Mouse (Mus musculus) testis, adult 2 months (tissue): ENCODE results near the gene Tle6. TPM values are rescaled to one million over a fixed set of nuclear protein-coding genes. Genes with fewer than 3 reads are reported as not detected.
"Not testable (repeated sequence)": the region's sequence is repeated elsewhere in the genome, so short reads cannot be mapped to it uniquely, and the experiment has no call there.

Experiments
- H3K27ac ChIP-seq: fragments of 200-500 bp; 2 replicates; pipeline ENCODE4 v1.5.1; 2012; ENCODE audit warnings: low read depth, low read length; ENCODE audit not compliant: control insufficient read depth, insufficient read depth
- H3K27me3 ChIP-seq: fragments of 200-500 bp; 2 replicates; pipeline ENCODE4 v1.6.1; 2012; ENCODE audit warnings: mild to moderate bottlenecking, low read length, moderate library complexity; ENCODE audit not compliant: control insufficient read depth, insufficient read depth
- H3K36me3 ChIP-seq: fragments of 200-500 bp; 2 replicates; pipeline ENCODE4 v1.6.1; 2012; ENCODE audit warnings: mild to moderate bottlenecking, low read length; ENCODE audit not compliant: control insufficient read depth, insufficient read depth
- H3K4me1 ChIP-seq: fragments of 200-500 bp; 2 replicates; pipeline ENCODE4 v1.6.1; 2012; ENCODE audit warnings: low read length; ENCODE audit not compliant: control insufficient read depth, insufficient read depth
- H3K4me3 ChIP-seq: fragments of 200-500 bp; 2 replicates; pipeline ENCODE4 v1.5.1; 2012; ENCODE audit warnings: low read depth, mild to moderate bottlenecking, low read length, moderate library complexity, mixed read lengths; ENCODE audit not compliant: control insufficient read depth
- CTCF ChIP-seq: fragments of 200-500 bp; IDR thresholded peaks from 2 replicates; pipeline ENCODE4 v1.5.1; 2012; ENCODE audit warnings: low read depth, mild to moderate bottlenecking, inconsistent platforms, low read length, moderate library complexity; ENCODE audit not compliant: control insufficient read depth, insufficient read depth, insufficient replicate concordance
- POLR2A ChIP-seq: fragments of 200-500 bp; IDR thresholded peaks from 2 replicates; pipeline ENCODE4 v1.6.1; 2012; ENCODE audit warnings: low read depth, mild to moderate bottlenecking, inconsistent platforms, low read length, moderate library complexity; ENCODE audit not compliant: control insufficient read depth
- polyA plus RNA-seq: library from polyadenylated mRNA; depleted of rRNA; stranded (reverse); fragments of >200 nt; gene quantifications from 2 replicates; pipeline ENCODE4 v1.2.3, GENCODE M21; 2012; rRNA removed

The Tle6 gene
- 16.5 and 16.9 TPM in 2 replicates for polyA plus RNA-seq

- Histone ChIP-seq H3K4me1 (peaks cover 21% of the 10 kb centered on the region), H3K4me3 (peak within 1 kb of the TSS; percentile 70), H3K27me3 (no peaks in the 10 kb centered on the region), H3K27ac (peak within 1 kb of the TSS; percentile 73), H3K36me3 (no peaks in the 10 kb centered on the region)
- TF ChIP-seq CTCF = no peak
- TF ChIP-seq POLR2A = 0 out of 2 replicates have a peak, but pooled peaks have one; percentile 30
Measured at GRCm38 (mm10) chr10:81600738-81601203, at the start of gene Tle6. TSS of gene Tle6 (minus strand) at chr10:81601073.

GRCm38 (mm10) chr10:81648803-81649775 lies 48.2 kb upstream of the Tle6 start, which contains the start of gene Gm10778:
TSS of gene Gm10778 (plus strand) at chr10:81649059.
- not testable (repeated sequence) for H3K36me3 ChIP-seq, H3K27me3 ChIP-seq, H3K4me1 ChIP-seq
- peak; percentile 38; the same call in 1 of the 2 replicates for TF ChIP-seq POLR2A
- Histone ChIP-seq H3K4me3 (peak within 1 kb of the TSS; percentile 84), H3K27ac (0 out of 2 replicates have a peak within 1 kb of the TSS, but pooled peaks have one; percentile 56)

GRCm38 (mm10) chr10:81646015-81646555 lies 45.2 kb upstream of the Tle6 start:
- Histone ChIP-seq H3K4me3 (no peak overlapping the region), H3K4me1 (peaks cover 24% of the 10 kb centered on the region), H3K27me3 (no peaks in the 10 kb centered on the region), H3K27ac (no peak overlapping the region), H3K36me3 (no peaks in the 10 kb centered on the region)
- TF ChIP-seq POLR2A (no peak), CTCF (no peak)

GRCm38 (mm10) chr10:81645391-81645790 lies 44.5 kb upstream of the Tle6 start:
- H3K4me1 ChIP-seq = peaks cover 24% of the 10 kb centered on the region
- H3K4me3 ChIP-seq = no peak overlapping the region
- H3K27ac ChIP-seq = no peak overlapping the region
- H3K36me3 ChIP-seq = no peaks in the 10 kb centered on the region
- TF ChIP-seq POLR2A (no peak), CTCF (no peak)
- H3K27me3 ChIP-seq = no peaks in the 10 kb centered on the region

- Histone ChIP-seq H3K4me1 (peaks cover 24% of the 10 kb centered on the region), H3K27me3 (no peaks in the 10 kb centered on the region), H3K36me3 (no peaks in the 10 kb centered on the region), H3K27ac (no peak overlapping the region), H3K4me3 (no peak overlapping the region)
- TF ChIP-seq CTCF (no peak), POLR2A (no peak)
Measured at GRCm38 (mm10) chr10:81644716-81645115, 43.8 kb upstream of the Tle6 start.

- Histone ChIP-seq H3K27me3 (no peaks in the 10 kb centered on the region), H3K36me3 (no peaks in the 10 kb centered on the region), H3K27ac (no peak overlapping the region), H3K4me1 (peaks cover 24% of the 10 kb centered on the region), H3K4me3 (no peak overlapping the region)
- TF ChIP-seq POLR2A (no peak), CTCF (no peak)
Measured at GRCm38 (mm10) chr10:81644162-81644561, 43.3 kb upstream of the Tle6 start.

GRCm38 (mm10) chr10:81643449-81644055 lies 42.7 kb upstream of the Tle6 start:
- peak overlapping the region; percentile 88 for H3K27ac ChIP-seq
- H3K27me3 ChIP-seq = no peaks in the 10 kb centered on the region
- peak; percentile 12; the same call in 1 of the 2 replicates for TF ChIP-seq CTCF
- peak; percentile 68 for TF ChIP-seq POLR2A
- H3K36me3 ChIP-seq = no peaks in the 10 kb centered on the region
- peak overlapping the region; percentile 89 for H3K4me3 ChIP-seq
- peaks cover 24% of the 10 kb centered on the region for H3K4me1 ChIP-seq
